Mouse (Mus musculus): ENCODE data around the gene Spns2.

Gene Spns2

DNA sequence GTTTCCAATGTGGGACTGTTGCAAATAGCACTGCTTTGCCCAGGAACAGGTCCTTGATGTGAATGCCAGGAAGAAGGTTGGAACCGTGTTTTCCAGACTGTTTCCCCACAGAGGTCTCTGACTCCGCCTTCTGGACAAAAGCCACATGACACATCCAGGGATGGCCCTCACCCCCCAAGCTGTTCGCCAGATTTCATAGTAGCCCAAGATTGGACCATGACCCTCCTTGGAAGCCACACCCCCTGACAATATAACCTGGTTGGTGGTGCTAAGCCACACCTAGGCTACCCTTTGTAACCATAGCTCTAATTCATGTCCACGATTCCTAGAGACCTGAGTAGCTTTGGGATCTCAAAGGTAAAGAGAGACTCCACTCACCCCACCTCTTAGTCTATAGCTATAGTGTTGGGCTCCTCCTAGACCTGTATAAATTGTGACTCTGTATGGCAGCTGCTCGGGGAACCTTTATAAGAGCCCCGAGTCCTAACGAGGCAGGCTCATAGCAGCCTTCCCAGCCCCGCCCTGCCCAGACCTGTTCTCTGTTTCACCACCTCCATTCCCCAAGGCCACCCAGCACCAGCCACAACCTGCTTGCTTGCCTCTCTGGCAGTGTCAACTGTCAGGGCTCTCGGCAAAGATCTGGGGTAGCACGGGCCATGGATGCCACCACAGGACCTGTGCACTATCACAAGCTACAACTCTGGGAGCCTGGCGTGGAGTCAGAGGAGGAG is 54.6 kb downstream of the Spns2 start, which contains the start of gene Ggt6:
TSS of gene Ggt6 (plus strand) at position 564 of the 731 bp plus-strand sequence.
- DNase-seq: no peak

DNA sequence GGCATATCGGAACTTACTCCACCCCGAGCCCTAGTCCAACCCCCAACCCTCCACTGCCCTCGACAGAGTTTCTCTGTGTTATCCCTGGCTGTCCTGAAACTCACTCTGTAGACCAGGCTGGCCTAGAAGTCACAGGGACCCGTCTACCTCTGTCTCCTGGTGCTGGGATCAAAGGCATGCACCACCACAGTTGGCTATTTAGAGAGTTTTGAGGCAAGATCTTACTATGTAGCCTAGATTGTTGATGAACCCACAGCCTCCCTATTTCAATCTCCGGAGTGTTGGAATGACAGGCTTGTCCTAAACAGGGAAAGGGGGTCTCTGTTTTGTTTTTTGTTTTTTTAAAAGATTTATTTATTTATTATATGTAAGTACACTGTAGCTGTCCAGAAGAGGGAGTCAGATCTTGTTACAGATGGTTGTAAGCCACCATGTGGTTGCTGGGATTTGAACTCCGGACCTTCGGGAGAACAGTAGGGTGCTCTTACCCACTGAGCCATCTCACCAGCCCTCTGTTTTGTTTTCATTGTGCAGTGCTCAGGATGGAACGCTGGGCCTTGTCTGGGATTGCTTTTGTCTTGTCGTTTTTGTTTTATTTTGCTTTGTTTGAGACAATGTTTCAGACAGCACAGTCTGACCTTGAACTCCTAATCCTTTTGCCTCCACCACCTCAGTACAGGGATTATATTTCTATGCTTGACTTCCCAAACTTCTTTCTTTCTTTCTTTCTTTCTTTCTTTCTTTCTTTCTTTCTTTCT is 59.2 kb downstream of the Spns2 start:
- peak in 1 of 2 experiments; percentile 3 for DNase-seq

- DNase-seq: peak; percentile 57 to 75
These were observed 60.4 kb downstream of the Spns2 start for GRCm38 (mm10) chr11:72429288-72429690.

DNA sequence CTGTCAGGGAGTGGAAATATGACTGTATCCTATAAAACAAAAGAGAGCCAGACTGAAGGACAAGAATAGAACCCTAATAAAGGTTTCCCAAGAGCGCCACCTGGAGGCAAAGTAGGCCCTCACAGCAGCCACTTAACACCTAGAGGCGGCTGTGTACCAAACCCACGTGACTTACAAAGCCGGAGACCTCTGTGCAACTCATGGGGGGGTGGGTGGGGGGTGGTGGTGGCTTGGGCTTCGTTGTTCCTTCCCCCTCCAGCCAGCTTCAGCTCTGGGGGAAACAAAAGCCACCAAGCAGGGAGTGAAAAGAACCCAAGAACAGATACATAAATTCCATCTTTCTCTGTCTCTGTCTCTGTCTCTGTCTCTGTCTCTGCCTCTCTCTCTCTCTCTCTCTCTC is 61.0 kb downstream of the Spns2 start:
- peak; percentile 54 to 79 for DNase-seq

DNA sequence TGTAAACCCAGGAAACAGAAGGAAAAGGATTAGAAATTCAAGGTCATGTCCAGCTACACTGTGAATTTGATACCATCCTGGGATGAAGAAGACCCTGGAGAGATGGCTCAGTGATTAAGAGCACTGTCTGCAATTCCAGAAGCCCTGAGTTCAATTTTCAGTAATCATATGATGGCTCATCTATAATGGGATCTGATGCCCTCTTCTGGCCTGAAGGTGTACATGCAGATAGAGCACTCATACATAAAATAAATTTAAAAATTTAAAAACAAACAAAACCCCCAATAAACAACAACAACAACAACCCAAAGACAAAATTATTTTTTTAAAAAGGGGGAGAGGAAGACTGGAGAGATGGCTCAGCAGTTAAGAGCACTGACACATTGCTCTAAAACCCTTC is 62.8 kb downstream of the Spns2 start:
- DNase-seq: no peak

DNA sequence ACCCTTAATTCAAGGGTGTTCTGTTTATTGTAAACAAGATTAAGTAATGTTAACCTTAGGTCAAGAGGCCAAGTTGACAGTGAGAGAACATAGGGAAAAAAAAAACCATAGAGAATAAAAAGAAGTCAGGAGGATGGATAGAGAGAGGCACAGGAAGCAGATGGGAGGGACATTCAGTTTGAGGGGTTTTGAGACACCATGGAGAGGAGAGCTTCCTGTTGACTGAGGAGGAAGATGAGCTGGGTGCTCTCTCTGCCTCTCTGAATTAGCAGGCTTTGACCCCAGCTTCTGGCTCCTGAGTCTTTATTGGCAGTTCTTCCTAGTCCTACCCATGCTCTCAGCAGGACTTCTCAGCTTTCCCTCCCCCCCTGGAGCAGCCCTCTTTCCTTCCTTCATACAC is 64.5 kb downstream of the Spns2 start:
- no peak for DNase-seq

- no peak for DNase-seq
These were observed 66.0 kb downstream of the Spns2 start for GRCm38 (mm10) chr11:72423686-72424085.

DNA sequence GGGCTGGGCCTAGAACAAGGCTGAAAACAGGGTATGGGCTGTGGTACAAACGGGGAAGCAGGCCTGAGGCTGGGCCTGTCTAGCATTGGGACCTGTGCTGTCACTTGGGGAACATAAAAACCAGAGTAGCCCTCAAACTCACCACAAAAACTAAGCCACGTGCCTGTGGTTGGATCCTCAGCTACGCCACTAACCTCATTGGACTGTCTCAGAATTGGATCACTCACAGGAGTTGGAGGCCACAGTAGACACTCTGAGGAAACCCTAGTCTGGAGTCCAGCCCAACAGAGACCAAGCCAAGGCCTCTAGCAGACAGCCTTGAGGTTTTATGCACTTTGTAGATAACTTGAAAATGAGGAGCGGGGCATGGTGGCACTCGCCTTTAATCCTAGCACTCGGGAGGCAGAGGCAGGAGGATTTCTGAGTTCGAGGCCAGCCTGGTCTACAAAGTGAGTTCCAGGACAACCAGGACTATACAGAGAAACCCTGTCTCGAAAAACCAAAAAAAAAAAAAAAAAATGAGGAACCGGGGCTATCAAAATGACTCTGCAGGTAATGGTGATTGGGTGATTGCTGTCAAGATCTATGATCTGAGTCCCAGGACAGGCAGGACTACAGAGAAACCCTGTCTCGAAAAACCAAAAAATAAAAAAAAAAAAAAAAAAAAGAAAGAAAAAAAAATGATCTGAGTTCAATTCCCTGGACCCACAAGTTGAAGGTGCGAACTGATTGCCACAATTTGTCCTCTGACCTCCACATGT is 68.0 kb downstream of the Spns2 start:
- DNase-seq: no peak

DNA sequence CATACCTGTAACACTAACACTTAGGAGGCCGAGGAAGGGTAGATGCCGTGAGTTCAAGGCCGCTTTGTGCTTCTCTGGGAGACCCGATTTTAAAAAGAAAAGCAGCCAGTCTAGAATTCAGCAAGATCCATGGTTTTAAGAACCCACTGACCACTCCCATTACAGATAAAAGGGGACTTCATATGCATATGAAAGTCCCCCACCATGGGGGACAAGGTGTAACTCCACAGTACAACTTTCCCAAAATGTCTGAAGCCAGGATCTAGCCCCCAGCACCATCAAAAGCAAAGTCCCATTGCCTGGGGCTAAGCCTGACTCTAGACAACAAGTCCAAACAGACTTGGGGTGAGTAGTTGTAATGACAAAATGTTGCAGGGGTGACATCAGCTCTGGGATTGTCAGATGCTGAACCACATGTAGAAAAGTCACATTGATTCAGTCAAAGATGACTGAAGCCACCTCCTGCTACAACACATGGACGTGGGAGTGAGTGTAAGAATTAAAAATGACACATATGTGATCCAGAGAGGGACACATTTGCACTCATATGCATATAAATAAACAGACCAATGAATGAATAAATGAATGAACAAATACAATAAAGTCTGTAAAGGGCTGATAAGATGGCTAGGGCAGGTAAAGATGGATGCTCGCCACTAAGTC is 69.1 kb downstream of the Spns2 start:
- DNase-seq: no peak

- no peak for DNase-seq
These were observed 70.7 kb downstream of the Spns2 start for GRCm38 (mm10) chr11:72419006-72419405.

- no peak for DNase-seq
These were observed 71.5 kb downstream of the Spns2 start for GRCm38 (mm10) chr11:72418227-72418626.

DNA sequence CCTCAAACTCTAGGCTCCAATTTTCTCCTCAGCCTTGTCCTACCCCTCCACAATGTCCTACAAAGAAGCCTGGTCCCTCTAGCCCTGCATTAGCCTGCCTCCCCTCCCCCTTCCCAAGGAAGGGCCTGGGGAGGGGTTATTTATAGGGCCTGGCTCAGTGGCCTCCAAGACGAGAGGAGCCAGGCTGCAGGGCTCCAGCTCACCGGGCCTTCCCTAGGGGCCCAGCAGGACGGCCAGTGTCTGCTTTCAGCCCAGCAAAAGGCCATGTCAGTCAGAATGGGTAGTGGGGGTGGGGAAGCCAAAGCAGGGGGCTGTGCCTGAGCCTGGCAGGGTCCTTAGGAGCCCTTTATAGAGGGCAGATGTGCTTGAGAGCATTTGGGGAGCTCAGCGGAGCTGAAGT is 72.3 kb downstream of the Spns2 start:
- DNase-seq: no peak

DNA sequence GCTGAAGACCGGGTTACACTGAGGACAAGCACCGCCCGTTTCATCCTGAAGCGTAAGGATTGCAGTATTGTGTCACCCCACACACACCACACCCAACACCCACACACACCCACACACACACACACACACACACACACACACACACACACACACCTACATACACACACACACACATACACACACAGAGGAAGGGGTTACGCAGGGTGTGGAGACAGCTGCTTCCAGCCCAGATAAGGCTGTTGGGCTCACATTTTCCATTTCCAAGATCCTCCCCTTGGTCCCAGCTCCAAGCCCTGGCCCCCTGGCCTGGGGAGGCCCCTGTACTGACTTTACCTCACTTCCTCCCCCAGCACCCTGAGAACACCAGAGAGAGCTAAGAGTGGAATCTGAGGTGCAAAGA is 73.0 kb downstream of the Spns2 start:
- DNase-seq: no peak

DNA sequence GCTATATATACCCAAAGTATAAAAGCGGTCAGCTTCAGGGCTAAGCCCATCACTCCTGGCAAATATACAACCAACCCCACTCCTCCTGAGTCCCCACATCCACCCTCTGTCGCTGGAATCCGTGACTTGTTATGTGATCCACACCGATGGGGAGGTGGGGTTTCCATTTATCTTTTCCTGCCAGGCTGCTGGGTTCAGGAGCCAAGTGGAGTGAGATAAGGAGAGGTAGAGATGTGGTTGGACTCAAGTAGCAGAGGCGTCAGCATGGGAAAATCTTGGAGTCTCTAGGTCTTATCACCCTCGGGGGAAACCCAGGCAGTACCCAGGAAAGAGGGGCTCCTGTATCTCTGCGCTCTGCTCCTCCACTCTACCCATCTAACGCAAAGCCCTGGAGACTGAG is 74.5 kb downstream of the Spns2 start:
- DNase-seq: no peak

- DNase-seq: no peak
These were observed 76.0 kb downstream of the Spns2 start for GRCm38 (mm10) chr11:72413601-72414190.

GRCm38 (mm10) chr11:72413016-72413415 is 76.7 kb downstream of the Spns2 start:
- no peak for DNase-seq

GRCm38 (mm10) chr11:72411945-72412344 is 77.8 kb downstream of the Spns2 start:
- DNase-seq: no peak

DNA sequence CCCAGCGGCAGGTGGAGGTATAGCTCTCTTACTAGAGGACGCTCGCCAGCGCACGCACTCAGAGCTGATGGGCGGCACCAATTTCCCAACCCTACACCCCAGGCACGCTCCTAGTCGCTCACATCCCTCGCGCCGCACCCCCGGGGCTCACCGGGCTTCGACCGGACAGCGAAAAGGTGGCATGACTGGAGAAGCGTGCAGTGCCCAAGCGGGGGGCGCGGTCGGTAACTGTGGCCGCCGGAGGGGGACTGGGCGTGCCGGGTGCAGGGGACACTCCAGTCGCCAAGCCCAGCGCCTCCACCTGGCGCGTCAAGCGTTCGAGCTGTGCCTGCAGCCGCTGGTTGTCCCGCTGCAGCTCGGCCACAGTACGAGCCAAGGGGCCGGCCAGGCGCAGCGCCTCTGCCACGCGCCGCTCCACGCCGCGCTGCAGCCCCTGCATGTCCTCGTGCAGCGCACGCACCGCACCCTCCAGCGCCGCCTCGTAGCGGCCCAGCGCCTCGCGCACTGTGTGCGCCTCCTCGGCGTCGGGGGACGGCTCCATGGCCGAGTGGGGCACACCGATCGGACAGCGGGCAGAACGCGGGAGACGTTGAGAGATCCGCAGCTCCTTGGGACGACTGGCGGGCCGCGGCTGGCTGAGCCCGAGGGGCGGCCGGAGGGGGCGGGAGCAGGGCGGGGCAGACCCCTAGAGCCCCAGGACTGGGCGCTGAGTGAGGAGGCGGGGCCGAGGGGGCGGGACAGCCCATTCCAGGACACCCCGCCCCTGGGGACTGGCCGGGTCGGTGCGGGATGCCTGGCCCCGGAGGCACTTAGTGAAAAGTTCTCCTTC is 78.4 kb downstream of the Spns2 start, which contains the start of gene Smtnl2:
TSS of gene Smtnl2 (minus strand) at position 621 of the 829 bp plus-strand sequence.
- peak; percentile 37 to 56 for DNase-seq

- DNase-seq: no peak
These were observed 79.1 kb downstream of the Spns2 start for GRCm38 (mm10) chr11:72410521-72411092.

DNA sequence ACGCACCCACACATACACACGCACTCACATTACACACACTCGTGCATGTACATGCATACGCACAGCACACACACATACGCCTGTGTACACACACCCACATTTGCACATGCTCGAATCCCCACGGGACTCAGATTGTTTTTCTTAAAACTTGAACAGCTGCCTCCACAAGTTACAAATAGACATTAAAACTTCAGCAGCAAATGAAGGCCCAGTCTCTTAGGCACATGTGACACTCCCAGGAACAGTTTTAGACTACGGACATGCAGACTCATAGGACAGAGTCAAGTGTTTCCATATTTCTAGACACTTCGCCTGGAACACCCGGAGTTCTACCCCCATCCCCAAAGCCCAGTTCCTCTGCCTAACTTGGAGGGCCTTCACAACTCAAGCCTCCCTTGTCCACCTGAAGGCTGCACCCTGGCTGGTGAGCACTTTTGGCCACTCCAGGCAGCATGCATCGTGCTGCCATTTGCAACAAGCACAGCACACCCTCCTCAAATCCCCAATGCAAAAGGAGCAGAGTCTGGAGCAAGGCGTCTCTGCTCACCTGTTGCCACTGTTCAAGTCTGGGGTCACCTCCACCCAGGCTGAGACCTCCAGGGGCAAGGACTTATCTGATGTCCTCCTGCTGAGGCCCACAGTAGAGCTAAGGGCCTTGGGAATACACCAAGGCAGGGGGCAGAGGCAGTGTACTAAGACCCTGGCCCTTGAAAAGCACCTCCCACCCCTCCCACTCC is 79.9 kb downstream of the Spns2 start:
- DNase-seq: no peak

Measured in spleen, adult 18-20 months (tissue).